Mouse (Mus musculus) brown adipose tissue, adult 24 weeks (tissue): Measurements from ENCODE around the gene Smg1. TPM values are rescaled to one million over a fixed set of nuclear protein-coding genes. Genes with fewer than 3 reads are reported as not detected.

Source experiments
- H3K27ac ChIP-seq: fragments of 200-500 bp; replicated peaks from 2 replicates; pipeline ENCODE4 v1.5.1; 2012; ENCODE audit warnings: low read depth, mild to moderate bottlenecking, low read length
- H3K4me1 ChIP-seq: fragments of 200-500 bp; 2 replicates; pipeline ENCODE4 v1.6.1; 2012; ENCODE audit warnings: low read length, mixed read lengths; ENCODE audit not compliant: control insufficient read depth, insufficient read depth, insufficient read length
- H3K4me3 ChIP-seq: fragments of 200-500 bp; 2 replicates; pipeline ENCODE4 v1.5.1; 2012; ENCODE audit warnings: low read depth, mild to moderate bottlenecking, low read length, moderate library complexity; ENCODE audit not compliant: insufficient read depth
- polyA plus RNA-seq: library from polyadenylated mRNA; stranded (reverse); fragments of >200 nt; gene quantifications from 2 replicates; pipeline ENCODE4 v1.2.4, GENCODE M21; 2012; ENCODE audit not compliant: missing spikeins, insufficient read depth, insufficient read length

Smg1 gene
- polyA plus RNA-seq = 7.3 and 14.5 TPM in 2 replicates

DNA sequence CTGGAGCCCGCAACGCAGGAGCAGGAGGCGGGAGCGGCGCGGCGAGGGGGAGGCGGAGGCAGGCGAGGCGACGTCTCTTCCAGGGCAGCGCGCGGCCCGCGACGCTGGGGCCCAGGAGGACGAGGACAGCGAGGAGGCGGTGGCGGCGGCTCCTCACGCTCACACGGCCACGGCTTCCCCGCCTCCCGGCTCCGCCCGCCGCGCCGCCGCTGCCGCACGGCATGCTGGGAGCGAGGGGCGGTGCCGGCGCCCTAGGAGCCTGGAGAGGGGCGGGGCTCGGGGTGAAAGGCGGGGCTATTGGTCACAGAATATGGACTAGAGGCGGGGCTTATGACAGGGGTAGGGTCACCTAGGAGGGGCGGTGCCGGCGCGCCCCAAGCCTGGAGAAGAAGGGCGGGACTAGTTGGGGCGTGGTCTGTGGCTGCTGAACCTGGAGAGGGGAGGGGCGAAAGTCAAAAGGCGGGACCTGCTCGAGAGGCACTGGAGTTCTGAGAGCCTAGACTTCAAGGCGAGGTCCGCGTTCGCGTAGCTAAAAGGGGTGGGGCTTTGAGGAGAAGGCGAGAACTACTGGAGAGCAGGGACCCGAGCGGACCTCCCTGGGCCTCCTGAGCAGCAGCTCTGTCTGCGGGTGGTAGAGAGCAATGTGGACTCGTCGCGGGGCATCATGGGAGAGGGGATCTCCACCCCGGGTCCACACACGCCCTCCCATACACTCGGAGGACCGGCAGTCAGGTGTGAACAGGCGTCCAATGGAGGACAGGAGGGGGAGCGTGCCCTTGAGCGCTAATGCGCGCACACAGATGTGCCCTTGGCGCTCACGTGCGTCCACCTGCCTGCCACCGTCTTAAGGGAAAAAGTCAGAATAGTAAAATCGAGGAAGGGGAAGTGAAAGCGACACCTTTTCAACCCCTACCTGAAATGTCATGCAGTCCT, at the start of gene Smg1:
TSS of gene Smg1 (minus strand) at position 218 of the 933 bp plus-strand sequence.
- peaks cover 5% of the 10 kb centered on the region; the same call in 1 of the 2 replicates for H3K4me1 ChIP-seq
- peak within 1 kb of the TSS; percentile 78 for H3K4me3 ChIP-seq
- H3K27ac ChIP-seq = peak within 1 kb of the TSS; percentile 83

DNA sequence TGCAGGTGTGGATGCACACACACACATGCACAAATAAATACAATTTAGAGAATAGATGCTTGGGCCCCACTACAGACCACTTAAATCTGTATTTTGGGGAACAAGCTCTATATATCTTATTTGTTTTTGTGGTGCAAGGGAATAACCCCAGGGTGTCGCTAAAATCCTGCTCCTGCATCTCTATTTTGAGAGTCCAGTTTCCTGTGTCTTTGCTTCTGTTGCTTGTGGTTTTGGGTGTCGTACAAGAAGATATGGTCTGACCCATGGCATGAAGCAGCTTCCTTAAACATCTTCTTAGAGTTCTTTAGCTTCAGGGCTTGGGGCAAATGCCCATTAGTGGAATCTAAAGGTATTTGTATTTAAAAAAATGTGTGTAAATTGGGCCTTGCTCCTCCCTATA, 39.7 kb upstream of the Smg1 start:
- H3K27ac ChIP-seq = no peak overlapping the region
- no peaks in the 10 kb centered on the region for H3K4me1 ChIP-seq
- H3K4me3 ChIP-seq = no peak overlapping the region

DNA sequence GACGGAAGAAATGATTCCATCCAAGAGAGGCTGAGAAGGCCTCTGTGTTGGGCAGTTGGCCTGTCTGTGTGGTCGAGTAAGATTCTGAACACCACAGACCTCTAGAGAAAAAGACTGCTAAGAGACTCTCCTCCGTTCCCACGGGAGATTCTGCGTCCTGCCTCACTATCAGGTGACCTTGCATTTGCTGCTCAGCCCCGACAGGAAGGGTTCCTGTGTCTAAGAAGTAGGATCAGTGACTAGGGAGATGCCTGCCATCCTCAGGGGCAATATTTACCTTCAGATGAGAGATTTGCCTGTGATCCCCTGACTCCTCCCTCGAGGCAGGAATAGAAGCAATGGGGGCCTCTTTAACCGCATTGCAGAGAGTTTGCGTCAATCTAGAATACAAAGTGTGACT, 39.1 kb upstream of the Smg1 start:
- H3K4me1 ChIP-seq = no peaks in the 10 kb centered on the region
- H3K27ac ChIP-seq = no peak overlapping the region
- H3K4me3 ChIP-seq = no peak overlapping the region

DNA sequence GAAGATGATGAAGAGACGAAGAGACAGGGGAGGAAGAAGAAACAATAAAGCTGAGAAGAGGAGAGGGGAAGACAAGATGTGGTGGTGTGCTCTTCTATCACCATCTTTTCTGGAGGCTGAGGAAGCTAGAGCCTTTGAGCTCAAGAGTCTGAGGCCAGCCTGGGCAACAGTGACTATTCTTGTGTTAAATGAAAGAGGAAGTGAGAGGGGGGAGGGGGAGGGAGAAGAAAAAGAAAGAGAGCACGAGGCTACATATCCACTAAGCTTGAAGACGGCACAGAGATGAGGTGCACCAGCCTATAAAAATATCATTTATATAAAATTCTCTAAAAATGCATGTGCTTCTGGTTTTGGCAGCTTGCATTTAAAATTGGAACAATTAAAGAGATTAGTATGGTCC, 36.1 kb upstream of the Smg1 start:
- H3K4me3 ChIP-seq = no peak overlapping the region
- H3K4me1 ChIP-seq = peaks cover 3% of the 10 kb centered on the region; the same call in 1 of the 2 replicates
- H3K27ac ChIP-seq = no peak overlapping the region

DNA sequence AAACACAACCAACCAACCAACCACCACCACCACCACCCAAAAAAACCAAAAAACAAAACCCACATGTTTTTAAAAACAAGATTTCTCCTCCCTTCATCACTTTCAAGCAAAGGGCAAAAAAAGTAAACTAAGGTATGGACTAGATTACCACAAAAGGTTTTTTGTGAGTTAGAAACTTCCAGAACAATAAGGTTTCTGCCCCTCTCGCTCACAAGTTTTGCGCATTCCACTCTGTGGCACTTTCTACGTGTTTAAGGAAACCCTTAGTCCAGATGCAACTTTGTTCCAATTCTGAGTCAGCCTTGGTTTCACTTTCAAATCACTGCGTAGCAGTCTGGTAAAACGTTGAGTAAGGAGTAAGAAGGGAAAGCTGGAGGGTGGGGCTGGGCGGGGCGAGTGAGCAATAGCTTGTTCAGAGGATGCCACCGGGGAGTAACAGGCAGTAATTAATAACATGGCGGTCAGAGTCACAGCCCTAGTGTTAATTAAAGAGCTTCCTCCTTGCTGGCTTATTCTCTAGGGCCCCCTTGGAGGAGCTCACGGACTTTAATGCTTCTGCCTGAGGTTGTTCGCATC, 34.0 kb upstream of the Smg1 start:
- Histone ChIP-seq H3K27ac (peak overlapping the region; percentile 86), H3K4me1 (peaks cover 3% of the 10 kb centered on the region; the same call in 1 of the 2 replicates), H3K4me3 (peak overlapping the region; percentile 58)

DNA sequence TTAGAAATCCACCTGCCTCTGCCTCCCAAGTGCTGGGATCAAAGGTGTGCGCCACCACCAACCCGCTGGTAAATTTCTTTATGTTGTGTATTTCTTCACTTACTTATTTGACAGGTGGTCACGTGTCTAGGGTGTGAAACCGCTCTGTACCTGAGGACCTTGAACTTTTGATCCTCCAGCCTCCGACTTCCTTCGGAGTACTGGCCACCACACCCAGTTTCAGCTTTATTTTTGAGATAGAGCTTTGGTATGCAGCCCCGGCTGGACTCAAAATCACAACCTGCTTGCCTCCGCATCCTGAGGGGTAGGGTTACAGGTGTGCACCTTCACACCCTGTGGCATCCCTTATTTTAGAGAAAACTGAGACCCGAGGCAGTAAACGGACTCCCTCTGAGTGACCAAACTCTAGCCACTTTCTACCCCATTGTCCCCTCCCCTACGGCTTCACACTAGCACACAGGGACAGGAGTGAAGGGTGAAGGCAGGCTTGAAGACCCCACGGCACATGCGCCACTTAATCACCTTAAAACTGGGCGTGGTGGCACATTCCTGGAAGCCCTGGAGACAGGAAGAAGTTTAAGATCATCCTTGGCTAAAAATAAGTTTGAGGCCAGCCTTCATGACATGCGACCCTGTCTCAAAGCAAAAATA, 33.3 kb upstream of the Smg1 start:
- Histone ChIP-seq H3K4me1 (peaks cover 3% of the 10 kb centered on the region; the same call in 1 of the 2 replicates), H3K4me3 (peak overlapping the region; percentile 42), H3K27ac (peak overlapping the region; percentile 86)

DNA sequence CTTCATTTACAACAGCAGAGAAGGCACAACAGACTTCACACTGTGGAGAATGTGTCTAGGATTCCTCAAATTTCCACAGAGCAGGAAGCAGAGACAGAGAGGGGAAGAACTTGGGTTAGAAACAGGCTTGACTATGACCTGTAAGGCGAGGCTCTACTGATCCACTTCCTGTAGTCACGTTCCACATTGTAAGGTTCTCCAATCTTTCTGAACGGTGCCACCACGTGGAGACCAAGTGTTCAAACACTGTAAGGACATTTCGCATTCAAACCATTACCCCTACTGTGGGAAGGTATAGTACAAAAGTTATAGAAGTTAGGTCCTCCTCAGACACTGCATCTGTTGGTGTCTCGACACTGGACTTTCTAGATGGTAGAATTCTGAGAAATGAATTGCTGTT, 31.8 kb upstream of the Smg1 start:
- H3K4me1 ChIP-seq = peaks cover 3% of the 10 kb centered on the region; the same call in 1 of the 2 replicates
- H3K4me3 ChIP-seq = no peak overlapping the region
- H3K27ac ChIP-seq = no peak overlapping the region

- peaks cover 3% of the 10 kb centered on the region; the same call in 1 of the 2 replicates for H3K4me1 ChIP-seq
- H3K4me3 ChIP-seq = no peak overlapping the region
- no peak overlapping the region for H3K27ac ChIP-seq
Measured at GRCm38 (mm10) chr7:118274851-118275250, 31.4 kb upstream of the Smg1 start.

GRCm38 (mm10) chr7:118274169-118274568, 30.7 kb upstream of the Smg1 start:
- Histone ChIP-seq H3K27ac (no peak overlapping the region), H3K4me1 (peaks cover 3% of the 10 kb centered on the region; the same call in 1 of the 2 replicates), H3K4me3 (no peak overlapping the region)

DNA sequence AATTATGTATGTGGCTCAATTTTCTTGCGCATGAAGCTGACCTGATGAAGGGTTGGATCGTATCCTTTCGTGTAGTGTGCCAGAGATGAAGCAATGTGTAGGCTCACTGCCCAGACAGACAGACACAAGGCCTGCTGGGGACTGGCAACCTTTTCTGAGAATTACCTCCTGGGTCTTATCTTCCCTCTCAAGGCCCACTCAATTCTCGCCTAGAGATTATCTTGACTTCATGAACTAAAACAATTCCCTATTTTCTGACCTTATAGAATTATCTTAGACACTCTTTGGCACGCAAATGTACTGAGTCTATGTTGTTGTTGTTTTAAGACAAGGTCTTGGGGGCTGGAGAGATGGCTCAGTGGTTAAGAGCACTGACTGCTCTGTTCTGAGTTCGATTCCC, 22.6 kb upstream of the Smg1 start:
- no peak overlapping the region for H3K27ac ChIP-seq
- H3K4me1 ChIP-seq = no peaks in the 10 kb centered on the region

DNA sequence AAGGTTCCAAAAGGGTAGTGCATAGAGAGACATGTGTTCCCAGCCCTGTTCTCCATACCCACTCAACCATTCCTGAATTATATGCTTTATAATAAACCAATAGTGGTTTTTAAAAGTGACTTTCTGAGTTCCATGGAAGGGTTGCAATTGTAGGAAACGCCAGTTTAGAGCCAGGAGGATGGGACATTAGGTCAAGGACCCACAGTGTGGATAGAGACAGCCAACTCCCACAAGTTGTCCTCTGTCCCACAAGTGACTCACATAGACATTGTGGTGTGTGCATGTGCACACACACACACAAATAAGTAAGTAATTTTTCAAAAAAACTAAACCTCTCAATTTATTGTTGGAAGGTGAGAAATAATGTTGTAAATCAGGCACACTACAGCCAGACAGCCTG, 20.1 kb upstream of the Smg1 start:
- no peak overlapping the region for H3K27ac ChIP-seq
- no peak overlapping the region for H3K4me3 ChIP-seq
- no peaks in the 10 kb centered on the region for H3K4me1 ChIP-seq

More for the DNA sequence above, 22.6 kb upstream of the Smg1 start:
- no peak overlapping the region for H3K4me3 ChIP-seq

- H3K4me3 ChIP-seq = no peak overlapping the region
- no peak overlapping the region for H3K27ac ChIP-seq
Measured at GRCm38 (mm10) chr7:118262409-118262808, 18.9 kb upstream of the Smg1 start.

GRCm38 (mm10) chr7:118259676-118260305, 16.3 kb upstream of the Smg1 start:
- Histone ChIP-seq H3K4me1 (no peaks in the 10 kb centered on the region), H3K27ac (no peak overlapping the region), H3K4me3 (no peak overlapping the region)

More at GRCm38 (mm10) chr7:118262409-118262808, 18.9 kb upstream of the Smg1 start:
- no peaks in the 10 kb centered on the region for H3K4me1 ChIP-seq

DNA sequence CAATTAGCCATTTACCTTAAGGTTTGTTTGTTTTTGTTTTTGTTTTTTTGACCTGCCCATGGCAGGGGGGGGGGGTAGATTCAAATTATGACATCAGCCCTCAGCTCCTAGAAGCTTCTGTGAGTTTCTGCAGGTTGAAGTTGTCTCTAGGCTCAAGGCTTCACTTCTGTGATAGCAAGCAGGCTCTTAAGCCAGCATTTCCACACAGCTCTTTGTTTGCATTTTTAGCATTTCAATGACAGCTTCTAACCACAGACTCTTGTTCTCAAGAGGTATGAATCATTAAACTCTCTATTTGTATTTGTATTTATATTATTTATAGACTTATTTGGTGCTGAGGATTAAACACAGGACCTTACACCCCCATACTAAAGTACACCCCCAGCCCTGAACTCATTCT, 15.0 kb upstream of the Smg1 start:
- H3K4me1 ChIP-seq = peaks cover 7% of the 10 kb centered on the region
- H3K27ac ChIP-seq = no peak overlapping the region

GRCm38 (mm10) chr7:118256740-118257139, 13.3 kb upstream of the Smg1 start:
- Histone ChIP-seq H3K27ac (no peak overlapping the region), H3K4me3 (no peak overlapping the region), H3K4me1 (peaks cover 12% of the 10 kb centered on the region)

More for the DNA sequence above, 15.0 kb upstream of the Smg1 start:
- H3K4me3 ChIP-seq = no peak overlapping the region
